Mouse (Mus musculus) splenic B cell, adult 2 months (primary cell): ENCODE data around the gene Rnf213.
A peak's percentile ranks its signal among the peaks of the same experiment; 100 is the strongest.

Experiments used
- DNase-seq: peaks from one replicate; pipeline ENCODE4 v3.0.0-alpha.2; 2011; ENCODE audit warnings: low read depth, low spot score
- H3K27me3 ChIP-seq: 2 replicates; pipeline ENCODE4 v1.6.1; 2012; ENCODE audit warnings: mild to moderate bottlenecking, low read length, moderate library complexity, mixed read lengths; ENCODE audit not compliant: control insufficient read depth, poor library complexity, insufficient read depth, severe bottlenecking
- H3K36me3 ChIP-seq: 2 replicates; pipeline ENCODE4 v1.6.1; 2012; ENCODE audit warnings: mild to moderate bottlenecking, low read length, moderate library complexity, mixed read lengths; ENCODE audit not compliant: control insufficient read depth, poor library complexity, insufficient read depth, severe bottlenecking

The Rnf213 gene

GRCm38 (mm10) chr11:119396461-119396860 is 3.6 kb downstream of the Rnf213 start:
- H3K36me3 ChIP-seq: no peaks in the 10 kb centered on the region
- no peaks in the 10 kb centered on the region for H3K27me3 ChIP-seq
- no peak for DNase-seq

- DNase-seq: no peak
- no peaks in the 10 kb centered on the region for H3K27me3 ChIP-seq
Observed at GRCm38 (mm10) chr11:119402501-119403160, 9.7 kb downstream of the Rnf213 start.

GRCm38 (mm10) chr11:119404627-119405026 is 11.7 kb downstream of the Rnf213 start:
- peak; percentile 82 for DNase-seq
- Histone ChIP-seq H3K27me3 (no peaks in the 10 kb centered on the region), H3K36me3 (peaks cover 13% of the 10 kb centered on the region)

More at GRCm38 (mm10) chr11:119402501-119403160, 9.7 kb downstream of the Rnf213 start:
- peaks cover 5% of the 10 kb centered on the region for H3K36me3 ChIP-seq

DNA sequence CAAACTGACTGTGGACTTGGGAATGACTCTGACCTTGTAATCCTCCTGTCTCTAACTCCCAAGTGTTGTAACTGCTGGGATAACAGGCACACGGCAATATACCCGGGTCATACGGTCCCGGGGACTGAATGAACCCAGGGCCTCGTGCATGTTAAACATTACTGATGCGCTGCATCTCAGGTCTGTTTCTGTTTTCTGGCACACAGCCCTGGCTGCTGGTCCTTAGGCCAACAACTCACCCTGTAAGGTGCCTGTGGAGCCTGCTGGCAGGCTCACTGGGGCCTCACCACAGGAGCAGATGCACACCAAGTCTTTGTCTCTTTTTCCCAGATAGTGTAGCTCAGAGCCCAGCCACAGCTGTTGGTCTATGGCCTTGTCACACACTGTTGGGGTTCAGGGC is 14.5 kb downstream of the Rnf213 start:
- DNase-seq: no peak
- Histone ChIP-seq H3K27me3 (no peaks in the 10 kb centered on the region), H3K36me3 (peaks cover 16% of the 10 kb centered on the region)

- DNase-seq: no peak
- Histone ChIP-seq H3K27me3 (no peaks in the 10 kb centered on the region), H3K36me3 (peaks cover 14% of the 10 kb centered on the region)
Observed at GRCm38 (mm10) chr11:119407977-119408376, 15.1 kb downstream of the Rnf213 start.

GRCm38 (mm10) chr11:119419327-119420118 is 26.6 kb downstream of the Rnf213 start:
- no peaks in the 10 kb centered on the region for H3K27me3 ChIP-seq
- peaks cover 23% of the 10 kb centered on the region for H3K36me3 ChIP-seq
- DNase-seq: no peak

DNA sequence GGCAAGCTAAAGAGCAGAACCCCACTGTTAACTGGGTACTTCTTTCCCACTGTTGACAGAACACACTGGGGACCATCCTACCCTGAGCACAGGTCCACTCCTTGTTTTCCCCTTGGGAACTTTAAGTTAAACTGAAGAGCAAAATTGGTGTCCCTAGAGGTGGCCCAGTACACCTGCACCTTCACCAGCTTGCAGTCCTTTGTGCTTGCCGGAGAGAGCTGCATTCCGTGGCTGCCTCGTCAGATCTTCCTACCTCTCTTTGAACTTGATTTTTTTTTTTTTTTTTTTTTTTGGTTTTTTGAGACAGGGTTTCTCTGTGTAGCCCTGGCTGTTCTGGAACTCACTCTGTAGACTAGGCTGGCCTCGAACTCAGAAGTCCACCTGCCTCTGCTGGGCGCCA is 27.5 kb downstream of the Rnf213 start:
- Histone ChIP-seq H3K27me3 (no peaks in the 10 kb centered on the region), H3K36me3 (peaks cover 23% of the 10 kb centered on the region)
- DNase-seq: no peak

GRCm38 (mm10) chr11:119427431-119427830 is 34.5 kb downstream of the Rnf213 start:
- DNase-seq: no peak
- Histone ChIP-seq H3K27me3 (no peaks in the 10 kb centered on the region), H3K36me3 (peaks cover 27% of the 10 kb centered on the region)

- DNase-seq: no peak
- H3K27me3 ChIP-seq: no peaks in the 10 kb centered on the region
- peaks cover 26% of the 10 kb centered on the region for H3K36me3 ChIP-seq
Observed at GRCm38 (mm10) chr11:119427986-119428385, 35.1 kb downstream of the Rnf213 start.

DNA sequence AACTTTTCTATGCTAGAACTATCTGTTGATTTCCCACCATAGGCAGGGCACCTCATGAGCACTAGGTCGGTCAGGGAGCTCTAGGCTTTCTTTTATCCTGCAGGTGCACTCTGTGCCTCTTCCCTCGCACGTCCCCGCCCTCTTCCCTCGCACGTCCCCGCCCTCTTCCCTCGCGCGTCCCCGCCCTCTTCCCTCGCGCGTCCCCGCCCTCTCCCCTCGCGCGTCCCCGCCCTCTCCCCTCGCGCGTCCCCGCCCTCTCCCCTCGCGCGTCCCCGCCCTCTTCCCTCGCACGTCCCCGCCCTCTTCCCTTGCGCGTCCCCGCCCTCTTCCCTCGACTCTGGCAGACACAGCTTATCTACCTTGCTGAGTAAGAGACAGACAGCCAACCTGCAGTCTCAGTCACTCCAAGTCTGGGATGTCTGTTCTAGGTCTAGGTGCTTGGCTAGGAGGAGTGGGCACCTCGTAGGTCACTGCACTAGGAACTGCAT is 35.8 kb downstream of the Rnf213 start:
- peaks cover 28% of the 10 kb centered on the region for H3K36me3 ChIP-seq
- no peaks in the 10 kb centered on the region for H3K27me3 ChIP-seq
- DNase-seq: peak; percentile 89

GRCm38 (mm10) chr11:119431516-119431915 is 38.6 kb downstream of the Rnf213 start:
- peaks cover 26% of the 10 kb centered on the region for H3K36me3 ChIP-seq
- H3K27me3 ChIP-seq: no peaks in the 10 kb centered on the region
- DNase-seq: no peak

GRCm38 (mm10) chr11:119432706-119433105 is 39.8 kb downstream of the Rnf213 start:
- DNase-seq: no peak
- Histone ChIP-seq H3K27me3 (no peaks in the 10 kb centered on the region), H3K36me3 (peaks cover 21% of the 10 kb centered on the region)

- Histone ChIP-seq H3K36me3 (peaks cover 27% of the 10 kb centered on the region), H3K27me3 (no peaks in the 10 kb centered on the region)
- DNase-seq: peak; percentile 27
Observed at GRCm38 (mm10) chr11:119434316-119434715, 41.4 kb downstream of the Rnf213 start.

DNA sequence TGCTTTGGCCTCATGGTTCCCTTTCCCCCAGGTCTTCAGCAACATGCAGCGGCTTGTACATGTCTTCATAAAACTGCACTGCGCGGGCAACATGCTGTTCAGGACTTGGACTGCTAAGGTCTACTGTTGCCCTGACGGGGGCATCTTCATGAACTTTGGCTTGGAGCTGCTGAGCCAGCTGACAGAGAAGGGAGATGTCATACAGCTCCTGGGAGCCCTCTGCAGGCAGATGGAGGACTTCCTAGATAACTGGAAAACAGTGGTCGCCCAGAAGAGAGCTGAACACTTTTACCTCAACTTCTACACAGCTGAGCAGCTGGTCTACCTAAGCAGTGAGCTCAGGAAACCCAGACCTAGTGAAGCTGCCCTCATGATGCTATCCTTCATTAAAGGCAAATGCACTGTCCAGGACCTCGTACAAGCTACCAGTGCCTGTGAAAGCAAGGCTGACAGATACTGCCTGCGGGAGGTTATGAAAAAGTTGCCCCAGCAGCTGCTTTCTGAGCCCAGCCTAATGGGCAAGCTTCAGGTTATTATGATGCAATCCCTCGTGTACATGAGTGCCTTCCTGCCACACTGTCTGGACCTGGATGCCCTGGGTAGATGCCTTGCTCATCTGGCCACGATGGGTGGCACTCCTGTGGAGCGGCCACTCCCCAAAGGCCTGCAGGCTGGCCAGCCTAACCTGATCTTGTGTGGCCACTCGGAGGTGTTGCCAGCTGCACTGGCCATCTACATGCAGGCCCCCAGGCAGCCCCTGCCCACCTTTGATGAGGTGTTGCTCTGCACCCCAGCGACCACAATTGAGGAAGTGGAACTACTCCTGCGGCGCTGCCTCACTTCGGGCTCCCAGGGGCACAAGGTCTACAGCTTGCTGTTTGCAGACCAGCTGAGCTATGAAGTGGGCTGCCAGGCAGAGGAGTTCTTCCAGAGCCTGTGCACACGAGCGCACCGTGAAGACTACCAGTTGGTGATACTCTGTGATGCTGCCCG is 43.3 kb downstream of the Rnf213 start:
- no peaks in the 10 kb centered on the region for H3K27me3 ChIP-seq
- DNase-seq: peak; percentile 76
- peaks cover 24% of the 10 kb centered on the region for H3K36me3 ChIP-seq
